Mouse (Mus musculus) neural tube, embryonic 12.5 days (tissue): ENCODE results near the gene Ccdc155. TPM values are rescaled to one million over a fixed set of nuclear protein-coding genes. Genes with fewer than 3 reads are reported as not detected.
A peak's percentile ranks its signal among the peaks of the same experiment; 100 is the strongest.

Experiments
- ATAC-seq: fragments of 200-750 bp; cut with Nextera tagmentation; 2 replicates; pipeline ENCODE4 v1.8.0; 2017; ENCODE audit warnings: low read depth, mild to moderate bottlenecking, moderate TSS enrichment, moderate library complexity; ENCODE audit not compliant: low FRiP score
- H3K27ac ChIP-seq: fragments of 300-500 bp; sonication (generic); 2 replicates; pipeline ENCODE4 v1.5.1; 2016
- H3K27me3 ChIP-seq: fragments of 300-500 bp; sonication (generic); replicated peaks from 2 replicates; pipeline ENCODE4 v1.6.1; 2016; ENCODE audit warnings: mild to moderate bottlenecking
- H3K36me3 ChIP-seq: fragments of 300-500 bp; sonication (generic); 2 replicates; pipeline ENCODE4 v1.6.1; 2016; ENCODE audit warnings: mild to moderate bottlenecking
- H3K4me1 ChIP-seq: fragments of 300-500 bp; sonication (generic); 2 replicates; pipeline ENCODE4 v1.6.1; 2016
- H3K4me2 ChIP-seq: fragments of 300-500 bp; sonication (generic); replicated peaks from 2 replicates; pipeline ENCODE4 v1.6.1; 2016; ENCODE audit warnings: mild to moderate bottlenecking
- H3K4me3 ChIP-seq: fragments of 300-500 bp; sonication (generic); 2 replicates; pipeline ENCODE4 v1.5.1; 2016
- H3K9ac ChIP-seq: fragments of 300-500 bp; sonication (generic); 2 replicates; pipeline ENCODE4 v1.6.1; 2016; ENCODE audit warnings: mild to moderate bottlenecking
- H3K9me3 ChIP-seq: fragments of 300-500 bp; sonication (generic); 2 replicates; pipeline ENCODE4 v1.6.1; 2016; ENCODE audit warnings: mild to moderate bottlenecking
- WGBS: fragments of 180-500 bp; shearing (Covaris S2); methylation state at CpG from one replicate; pipeline ENCODE4 v1.1.7; 2016; 5-methylcytosine and 5-hydroxymethylcytosine counted together
- polyA plus RNA-seq: library from polyadenylated mRNA; unstranded; fragments of >200 nt; fragmentation: Nextera tagmentation; extraction: Ambion mirVana; gene quantifications from 2 replicates; pipeline ENCODE4 v1.2.1, GENCODE M21; 2016

The Ccdc155 gene
- 0.42 and 0.74 TPM in 2 replicates for polyA plus RNA-seq

DNA sequence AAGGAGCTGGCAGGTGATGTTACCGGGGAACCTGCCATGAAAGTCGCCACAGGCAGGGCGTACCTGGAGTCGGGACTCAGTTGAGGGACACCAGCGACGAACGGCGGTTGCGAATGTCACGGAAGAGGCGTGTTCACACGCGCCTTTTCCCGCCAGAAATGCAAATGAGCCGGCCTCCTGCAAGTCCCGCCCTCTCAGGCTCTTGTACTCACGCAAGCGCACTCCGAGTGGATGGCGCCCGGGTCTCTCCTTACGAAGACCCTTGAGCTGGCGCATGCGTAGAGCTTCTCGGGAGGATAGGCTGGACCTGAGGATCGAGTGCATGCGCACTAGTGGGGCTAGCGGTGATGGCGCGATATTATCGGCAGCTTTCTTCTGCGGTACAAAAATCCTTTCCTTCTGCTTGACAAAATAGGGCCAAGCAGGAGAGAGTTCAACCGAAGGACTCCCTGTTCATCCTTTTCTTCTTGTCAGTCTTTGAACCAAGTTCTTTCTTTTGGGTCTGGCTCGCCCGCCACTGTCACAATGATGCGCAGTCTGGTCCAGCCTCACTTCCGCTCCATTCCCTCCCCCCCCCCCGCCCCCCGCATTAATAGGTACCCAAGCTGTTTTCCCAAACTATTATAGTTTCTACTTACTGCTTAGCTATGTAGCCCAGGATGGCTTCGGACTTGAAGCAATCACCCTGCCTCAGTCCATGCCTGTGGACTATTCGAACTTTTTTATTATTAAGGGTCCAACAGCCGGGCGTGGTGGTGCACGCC lies at the start of gene Ccdc155:
Ccdc155 (minus strand) TSS at position 513 of the 764 bp plus-strand sequence.
- Histone ChIP-seq H3K4me1 (no peaks in the 10 kb centered on the region), H3K27me3 (peaks cover under 1% of the 10 kb centered on the region), H3K36me3 (no peaks in the 10 kb centered on the region), H3K9me3 (no peaks in the 10 kb centered on the region), H3K27ac (no peak within 1 kb of the TSS), H3K4me3 (peak within 1 kb of the TSS; percentile 41), H3K4me2 (peak within 1 kb of the TSS; percentile 61), H3K9ac (peak within 1 kb of the TSS; percentile 35; the same call in 1 of the 2 replicates)
- 9% methylated on average over 44 of the region's 44 CpGs for WGBS
- peak; percentile 97 for ATAC-seq

DNA sequence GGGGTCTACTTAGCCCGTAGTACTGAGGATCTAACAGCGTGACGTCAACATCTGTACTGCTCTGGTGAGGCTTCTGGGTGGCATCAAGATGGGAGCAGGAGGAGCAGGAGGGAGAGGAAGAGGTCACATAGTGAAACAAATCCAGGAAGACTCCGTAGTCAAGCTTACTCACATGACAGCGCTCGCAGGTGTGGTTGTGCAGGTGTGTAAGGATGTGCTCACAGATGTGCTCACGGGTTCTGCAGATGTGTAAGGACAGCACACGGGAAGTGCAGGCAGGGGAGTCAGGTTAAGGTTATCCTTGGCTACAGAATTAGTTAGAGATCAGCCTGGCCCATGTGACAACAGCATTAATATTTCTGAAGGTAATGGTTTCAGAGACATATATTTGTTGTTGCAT lies 49.1 kb upstream of the Ccdc155 start:
- no peaks in the 10 kb centered on the region for H3K36me3 ChIP-seq
- no peak overlapping the region for H3K4me2 ChIP-seq
- H3K27ac ChIP-seq, result no peak overlapping the region
- no peak overlapping the region for H3K4me3 ChIP-seq
- no peak overlapping the region for H3K9ac ChIP-seq
- ATAC-seq, result no peak
- H3K27me3 ChIP-seq, result no peaks in the 10 kb centered on the region
- no peaks in the 10 kb centered on the region for H3K9me3 ChIP-seq
- WGBS, result 90% methylated on average over 8 of the region's 8 CpGs
- no peaks in the 10 kb centered on the region for H3K4me1 ChIP-seq

DNA sequence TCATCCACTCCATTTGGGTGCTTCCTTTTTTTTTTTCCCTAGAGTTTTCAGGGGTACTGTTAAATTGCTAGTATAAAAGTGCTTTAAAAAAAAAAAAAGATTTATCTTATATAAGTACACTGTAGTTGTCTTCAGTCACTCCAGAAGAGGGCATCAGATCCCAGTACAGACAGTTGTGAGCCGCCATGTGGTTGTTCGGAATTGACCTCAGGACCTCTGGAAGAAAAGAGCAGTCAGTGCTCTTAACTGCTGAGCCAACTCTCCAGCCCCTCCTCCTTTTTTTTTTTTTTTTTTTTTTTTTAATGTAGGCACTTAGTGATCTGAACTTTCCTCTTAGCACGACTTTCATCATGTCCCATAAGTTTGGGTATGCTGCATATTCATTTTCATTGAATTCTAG lies 43.0 kb upstream of the Ccdc155 start:
- Histone ChIP-seq H3K4me1 (no peaks in the 10 kb centered on the region), H3K4me3 (no peak overlapping the region), H3K9ac (no peak overlapping the region), H3K27me3 (no peaks in the 10 kb centered on the region), H3K4me2 (no peak overlapping the region), H3K27ac (no peak overlapping the region), H3K9me3 (no peaks in the 10 kb centered on the region), H3K36me3 (no peaks in the 10 kb centered on the region)
- no peak for ATAC-seq
- WGBS, result 37% methylated on average over 3 of the region's 3 CpGs

DNA sequence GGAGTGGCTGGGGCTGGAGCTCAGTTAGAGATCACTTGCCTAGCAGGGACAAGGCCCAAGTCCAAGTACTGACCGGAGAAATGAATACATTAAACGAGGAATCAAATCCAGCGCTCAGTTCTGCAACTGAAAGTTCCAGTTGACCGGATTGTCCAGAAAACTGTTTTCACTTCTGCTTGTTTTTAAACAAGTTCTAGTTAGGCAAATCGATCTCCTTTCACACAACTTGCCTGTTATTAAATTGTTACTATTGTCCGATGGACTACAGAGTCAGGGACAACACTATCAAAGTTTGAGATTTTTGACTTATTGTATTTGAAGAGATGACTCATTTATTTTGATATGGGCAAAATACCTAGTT lies 36.7 kb upstream of the Ccdc155 start:
- H3K4me3 ChIP-seq, result no peak overlapping the region
- no peaks in the 10 kb centered on the region for H3K9me3 ChIP-seq
- no peak overlapping the region for H3K27ac ChIP-seq
- H3K36me3 ChIP-seq, result no peaks in the 10 kb centered on the region
- ATAC-seq, result no peak
- WGBS, result 82% methylated on average over 6 of the region's 6 CpGs
- peaks cover 8% of the 10 kb centered on the region for H3K4me1 ChIP-seq
- no peak overlapping the region for H3K9ac ChIP-seq
- peaks cover 37% of the 10 kb centered on the region for H3K27me3 ChIP-seq
- peak overlapping the region; percentile 62 for H3K4me2 ChIP-seq

DNA sequence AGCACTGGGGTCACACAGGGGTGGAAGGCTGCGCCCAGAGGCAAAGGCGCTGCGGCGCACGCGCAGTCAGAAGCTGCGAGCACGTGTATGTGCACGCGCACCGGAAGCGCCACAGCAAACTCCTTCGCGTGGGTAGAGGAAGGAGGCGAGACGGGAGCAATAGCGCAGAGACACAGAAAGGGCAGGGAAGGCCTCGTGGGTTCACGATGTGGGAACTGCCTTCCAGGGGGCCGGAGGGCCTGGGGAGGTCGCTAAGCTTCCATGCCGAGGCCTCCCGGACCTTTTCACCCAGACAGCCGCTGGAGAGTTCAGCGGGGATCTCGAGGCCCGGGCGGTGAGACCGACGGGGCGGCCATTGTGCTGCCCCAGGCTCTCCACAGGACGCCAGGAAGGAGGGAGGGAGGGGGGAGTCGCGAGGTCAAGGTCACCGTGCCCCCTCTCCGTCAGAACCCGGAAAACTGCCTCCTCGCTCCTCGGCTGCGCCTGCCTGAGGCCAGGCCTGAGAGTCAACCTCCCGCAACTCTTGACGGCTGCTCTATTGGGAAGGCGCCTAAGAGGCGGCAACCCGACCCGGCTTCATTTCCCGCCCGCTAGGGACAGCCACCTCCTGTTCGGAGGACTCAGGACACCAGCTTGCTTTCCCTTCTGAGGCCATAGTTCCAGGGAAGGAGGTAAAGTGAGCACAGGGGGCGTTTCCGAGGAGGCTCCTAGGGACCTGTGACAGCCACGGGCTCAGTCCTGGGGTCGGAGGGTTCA lies 36.1 kb upstream of the Ccdc155 start, which contains the start of gene Slc6a16:
Slc6a16 (plus strand) TSS at position 453 of the 756 bp plus-strand sequence.
- Histone ChIP-seq H3K36me3 (no peaks in the 10 kb centered on the region), H3K27ac (no peak within 1 kb of the TSS), H3K4me2 (peak within 1 kb of the TSS; percentile 62), H3K9ac (peak within 1 kb of the TSS; percentile 44), H3K4me1 (peaks cover 8% of the 10 kb centered on the region), H3K9me3 (no peaks in the 10 kb centered on the region), H3K4me3 (peak within 1 kb of the TSS; percentile 31), H3K27me3 (peaks cover 41% of the 10 kb centered on the region)
- ATAC-seq, result no peak
- WGBS, result 8% methylated on average over 51 of the region's 53 CpGs

DNA sequence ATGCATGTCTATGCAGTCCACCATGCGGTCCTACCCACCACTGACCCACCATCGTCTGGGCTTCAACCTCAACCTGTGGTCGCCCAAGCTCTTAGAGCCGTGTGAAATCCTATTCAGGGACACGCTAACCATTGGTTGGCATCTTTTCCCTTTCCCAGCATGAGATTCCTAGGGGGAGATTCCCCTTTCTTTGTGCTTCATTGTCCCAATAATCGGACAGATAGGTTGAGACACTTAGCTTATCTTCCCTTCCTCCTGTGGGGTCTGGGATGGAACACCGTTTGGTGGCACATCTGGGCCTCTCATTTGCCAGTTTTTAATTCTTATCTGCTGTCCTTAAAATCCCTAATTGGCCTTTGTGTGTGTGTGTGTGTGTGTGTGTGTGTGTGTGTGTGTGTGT lies 35.4 kb upstream of the Ccdc155 start:
- H3K4me1 ChIP-seq, result peaks cover 8% of the 10 kb centered on the region
- peaks cover 45% of the 10 kb centered on the region for H3K27me3 ChIP-seq
- no peak for ATAC-seq
- no peaks in the 10 kb centered on the region for H3K36me3 ChIP-seq
- no peaks in the 10 kb centered on the region for H3K9me3 ChIP-seq
- no peak overlapping the region for H3K9ac ChIP-seq
- 82% methylated on average over 7 of the region's 7 CpGs for WGBS
- H3K4me2 ChIP-seq, result peak overlapping the region; percentile 62; the same call in 1 of the 2 replicates
- no peak overlapping the region for H3K4me3 ChIP-seq
- H3K27ac ChIP-seq, result no peak overlapping the region

DNA sequence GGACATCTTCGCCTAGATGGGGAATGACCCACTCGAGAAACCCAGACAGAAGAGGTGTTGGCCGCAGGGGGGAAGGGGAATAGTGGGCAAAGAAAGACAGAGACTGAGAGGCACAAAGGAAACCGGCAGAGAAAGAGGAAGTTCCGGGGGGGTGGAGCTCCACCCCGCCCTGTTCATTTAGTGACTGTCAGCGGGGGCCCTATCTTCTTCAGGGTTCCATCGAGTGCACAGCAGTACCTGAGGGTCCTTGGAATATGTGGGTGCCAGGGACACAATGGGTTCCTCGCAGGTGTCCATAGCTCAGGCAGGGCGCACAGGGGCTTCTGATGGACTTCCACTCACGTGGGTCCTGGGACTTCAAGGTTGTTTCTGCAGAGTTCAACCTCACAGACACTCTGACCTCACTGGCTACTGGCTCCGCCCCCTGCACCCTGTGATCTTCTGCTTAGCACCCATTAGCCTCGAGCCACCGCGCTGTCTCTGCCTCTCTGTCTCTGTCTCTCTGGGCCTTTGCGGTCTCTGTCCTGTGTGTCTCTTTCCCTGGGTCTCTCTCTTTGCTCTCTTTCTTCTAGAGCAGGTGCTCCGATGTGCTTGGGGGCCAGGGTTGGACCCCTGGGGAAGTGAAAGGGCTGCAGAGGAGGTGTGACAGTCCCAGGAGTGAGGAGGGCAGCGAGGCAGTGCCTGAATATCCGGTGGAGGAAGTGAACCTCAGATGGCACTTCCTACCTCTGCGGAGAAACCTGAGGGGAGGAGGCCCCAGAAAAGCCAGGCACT lies 34.2 kb upstream of the Ccdc155 start, which contains the start of gene Cd37:
Cd37 (minus strand) TSS at position 393 of the 774 bp plus-strand sequence.
- no peak for ATAC-seq
- peaks cover 45% of the 10 kb centered on the region for H3K27me3 ChIP-seq
- no peak within 1 kb of the TSS for H3K4me3 ChIP-seq
- WGBS, result 36% methylated on average over 20 of the region's 20 CpGs
- H3K9me3 ChIP-seq, result no peaks in the 10 kb centered on the region
- H3K36me3 ChIP-seq, result no peaks in the 10 kb centered on the region
- H3K27ac ChIP-seq, result no peak within 1 kb of the TSS
- peaks cover 17% of the 10 kb centered on the region for H3K4me1 ChIP-seq
- H3K9ac ChIP-seq, result no peak within 1 kb of the TSS
- H3K4me2 ChIP-seq, result no peak within 1 kb of the TSS

DNA sequence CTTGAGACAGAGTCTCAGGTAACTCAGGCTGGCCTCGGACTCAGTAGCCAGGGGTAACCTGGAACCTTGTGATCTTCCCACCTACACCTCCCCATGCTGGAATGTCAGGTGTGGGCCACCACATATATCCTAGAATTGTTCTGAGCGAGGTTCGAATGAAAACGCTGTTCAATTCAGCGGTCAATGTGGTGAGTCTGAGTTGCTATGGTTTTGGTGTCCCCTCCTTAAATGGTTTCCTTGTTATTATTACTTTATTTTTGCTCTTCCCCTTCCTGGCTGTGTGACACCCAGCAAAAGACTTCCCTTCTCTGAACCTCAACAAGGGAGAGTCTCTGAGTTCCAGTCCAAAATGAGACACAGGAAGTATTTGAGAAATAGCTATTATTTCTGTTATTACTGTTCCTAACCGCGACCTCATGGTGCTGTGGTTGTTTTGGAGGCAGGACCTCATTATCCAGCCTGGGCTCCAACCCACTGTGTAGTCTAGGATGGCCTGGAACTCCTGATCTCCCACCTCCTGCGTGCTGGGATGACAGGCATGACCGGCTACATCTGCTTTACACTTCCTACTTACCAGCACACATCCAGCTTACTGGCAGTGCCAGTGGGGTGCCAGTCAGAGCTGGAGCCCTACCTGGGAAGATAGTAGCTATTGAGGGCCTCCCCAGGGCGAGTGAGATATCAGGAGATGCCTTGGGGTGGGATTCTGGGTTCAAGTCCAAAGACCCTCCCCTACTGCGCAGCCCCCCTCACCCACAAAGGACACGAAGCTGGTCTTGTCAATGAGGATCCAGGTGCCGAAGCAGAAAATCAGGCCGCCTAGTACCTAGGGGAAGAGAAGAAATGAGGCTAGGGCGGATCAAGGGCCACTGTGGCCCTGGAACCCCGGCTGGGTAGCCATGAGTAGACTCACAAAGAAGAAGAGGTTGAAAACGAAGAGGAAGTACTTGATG lies 33.3 kb upstream of the Ccdc155 start:
- no peak overlapping the region for H3K9ac ChIP-seq
- H3K27ac ChIP-seq, result no peak overlapping the region
- no peaks in the 10 kb centered on the region for H3K9me3 ChIP-seq
- no peak overlapping the region for H3K4me3 ChIP-seq
- no peak for ATAC-seq
- peaks cover 22% of the 10 kb centered on the region for H3K4me1 ChIP-seq
- H3K36me3 ChIP-seq, result peaks cover under 1% of the 10 kb centered on the region; the same call in 1 of the 2 replicates
- H3K4me2 ChIP-seq, result no peak overlapping the region
- H3K27me3 ChIP-seq, result peaks cover 45% of the 10 kb centered on the region
- 76% methylated on average over 17 of the region's 17 CpGs for WGBS

DNA sequence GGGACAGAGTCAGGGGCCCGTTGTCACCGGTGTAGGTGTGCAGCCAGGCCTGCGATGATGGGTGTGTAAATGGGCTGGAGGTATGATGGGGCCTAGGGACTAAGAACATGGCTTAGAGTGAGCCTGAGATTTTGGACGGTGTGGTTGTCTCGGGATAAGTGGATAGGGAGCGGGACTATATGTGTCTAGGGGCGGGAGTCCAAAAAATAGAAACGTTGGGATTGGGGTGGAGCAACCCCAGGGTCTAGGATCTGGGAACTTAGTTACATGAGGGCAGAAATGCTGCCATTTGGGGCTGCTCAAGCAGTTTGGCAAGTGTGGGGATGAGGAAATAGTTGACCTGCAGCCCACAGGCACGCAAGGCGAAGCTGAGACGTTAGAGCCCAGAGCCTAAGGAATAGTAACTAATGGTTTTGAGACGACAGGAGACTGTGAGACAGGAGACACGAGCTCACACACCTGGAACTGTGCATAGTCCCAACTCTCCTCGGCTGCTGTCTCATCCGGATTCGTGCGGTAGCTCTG lies 31.0 kb upstream of the Ccdc155 start:
- no peak overlapping the region for H3K27ac ChIP-seq
- peaks cover 40% of the 10 kb centered on the region for H3K27me3 ChIP-seq
- H3K4me3 ChIP-seq, result no peak overlapping the region
- no peaks in the 10 kb centered on the region for H3K9me3 ChIP-seq
- no peak overlapping the region for H3K9ac ChIP-seq
- H3K36me3 ChIP-seq, result peaks cover 23% of the 10 kb centered on the region
- ATAC-seq, result peak; percentile 10; the same call in 1 of the 2 replicates
- 35% methylated on average over 17 of the region's 17 CpGs for WGBS
- peaks cover 20% of the 10 kb centered on the region for H3K4me1 ChIP-seq
- peak overlapping the region; percentile 43 for H3K4me2 ChIP-seq

DNA sequence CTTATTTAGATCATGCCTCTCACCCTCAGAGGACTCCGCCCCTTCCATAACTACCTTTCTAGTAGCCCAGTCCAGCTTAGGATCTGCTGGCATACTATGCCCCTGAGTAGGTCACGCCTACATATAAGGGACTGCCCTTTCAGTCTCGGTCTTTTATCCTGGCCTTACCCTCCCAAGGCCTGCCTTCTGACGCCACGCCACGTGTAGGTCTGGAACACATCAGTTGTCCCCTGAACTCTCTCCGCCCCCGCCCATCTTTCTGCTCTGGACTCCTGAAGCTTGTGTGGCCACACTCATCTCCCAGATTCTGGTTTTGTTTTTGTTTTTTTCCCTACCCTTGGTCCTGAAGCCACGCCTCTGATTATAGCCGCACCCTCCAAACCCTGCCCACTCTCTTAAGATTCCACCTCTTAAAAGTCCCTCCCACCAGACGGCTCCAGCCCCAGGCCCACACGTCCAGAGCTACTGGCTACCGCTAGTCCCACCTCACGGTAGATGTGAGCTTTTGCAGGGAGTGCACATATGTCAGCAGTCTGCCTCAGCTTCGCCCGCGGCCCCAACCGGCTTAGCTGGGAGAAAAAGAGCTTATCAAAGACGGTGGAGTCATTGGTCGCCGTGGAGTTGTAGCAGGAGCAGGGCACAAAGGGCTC lies 30.4 kb upstream of the Ccdc155 start:
- peak; percentile 69 for ATAC-seq
- Histone ChIP-seq H3K9ac (no peak overlapping the region), H3K27me3 (peaks cover 36% of the 10 kb centered on the region), H3K9me3 (no peaks in the 10 kb centered on the region), H3K4me1 (peaks cover 17% of the 10 kb centered on the region), H3K4me3 (no peak overlapping the region), H3K4me2 (peak overlapping the region; percentile 43), H3K27ac (no peak overlapping the region), H3K36me3 (peaks cover 23% of the 10 kb centered on the region)
- 4% methylated on average over 21 of the region's 21 CpGs for WGBS
